Mouse (Mus musculus): ENCODE results near the gene Il33.

The Il33 gene

GRCm38 (mm10) chr19:30000406-30001365, 75.8 kb downstream of the Il33 start:
- DNase-seq: no peak

GRCm38 (mm10) chr19:30001550-30001949, 76.6 kb downstream of the Il33 start:
- no peak for DNase-seq

GRCm38 (mm10) chr19:30003621-30004020, 78.7 kb downstream of the Il33 start, which contains the start of gene Trpd52l3:
Gene Trpd52l3, plus strand, starts transcription at chr19:30003790.
- no peak for DNase-seq

DNA sequence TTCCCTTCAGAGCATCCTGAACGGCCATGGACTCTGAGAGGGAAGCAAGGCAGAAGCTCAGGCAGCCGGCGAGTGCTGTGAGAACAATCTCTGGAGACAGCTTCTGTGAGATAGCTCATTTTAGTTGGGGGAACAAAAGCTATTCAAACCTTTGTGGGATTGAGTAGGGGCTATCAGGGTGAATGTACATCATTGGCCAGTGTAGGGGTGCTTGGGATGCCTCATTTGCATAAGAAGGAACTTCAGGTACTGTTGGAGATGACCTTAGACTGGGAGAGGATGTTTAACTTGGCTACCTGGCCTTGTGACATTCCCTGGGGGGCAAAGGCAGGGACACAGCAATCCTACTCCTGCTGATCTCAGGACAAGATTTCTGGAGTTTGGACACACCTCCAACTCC, 81.5 kb downstream of the Il33 start:
- DNase-seq: no peak

Measured in kidney, postnatal 4 days (tissue).